28 mouse cellular contexts compared by ENCODE assay signal in genomic region chr3:60568171-60568684, GRCm38 (mm10).
DNase-seq lines count a peak whose midpoint lies in the region; ATAC-seq and TF ChIP-seq lines count a peak whose summit lies in the region.
"Had no signal": no experiment of that assay in that cellular context is flagged by ENCODE, and none has a peak within 500 bp of the region (broad histone marks: within the 10 kb centered on the region; RNA-seq: fewer than 3 reads in every experiment).

No protein-coding gene starts in this region.

- WGBS in liver, embryonic 15.5 days (ENCODE audit: insufficient replicate concordance), result 69% methylated on average over 1 of the region's 1 CpGs
- 87% methylated on average over 1 of the region's 1 CpGs for WGBS in liver, embryonic 11.5 days
- 2% methylated on average over 1 of the region's 1 CpGs for WGBS in forebrain, embryonic 13.5 days

- TF ChIP-seq CTCF in gastrocnemius, adult 2 months (IDR thresholded peaks at IDR 0.05), result no peak

- H3K4me2 ChIP-seq in liver, embryonic 15.5 days, result no peak overlapping the region
- H3K4me2 ChIP-seq in liver, embryonic 11.5 days, result no peak overlapping the region
- H3K4me2 ChIP-seq in forebrain, embryonic 13.5 days, result no peak overlapping the region
- H3K4me2 ChIP-seq: embryonic facial prominence, embryonic 13.5 days; hindbrain, embryonic 14.5 days; limb, embryonic 13.5 days had no signal

- intact Hi-C loops in gastrocnemius, adult 2 months (cut with DNase I), result no loop called here

- no peak overlapping the region for H3K9ac ChIP-seq in liver, embryonic 15.5 days
- H3K9ac ChIP-seq in liver, embryonic 11.5 days (ENCODE audit: low read depth, low read length), result no peak overlapping the region
- H3K9ac ChIP-seq in forebrain, embryonic 13.5 days, result no peak overlapping the region
- H3K9ac ChIP-seq: embryonic facial prominence, embryonic 13.5 days; hindbrain, embryonic 14.5 days; limb, embryonic 13.5 days had no signal

- H3K9me3 ChIP-seq in liver, embryonic 15.5 days (replicated peaks), result no peaks in the 10 kb centered on the region
- no peaks in the 10 kb centered on the region for H3K9me3 ChIP-seq in liver, embryonic 11.5 days (ENCODE audit: control insufficient read depth, low read length)
- no peaks in the 10 kb centered on the region for H3K9me3 ChIP-seq in forebrain, embryonic 13.5 days (replicated peaks)
- H3K9me3 ChIP-seq: embryonic facial prominence, embryonic 13.5 days; heart, embryonic 10.5 days; limb, embryonic 13.5 days had no signal

- no peak for ATAC-seq in liver, embryonic 15.5 days (ENCODE audit: insufficient read depth)
- no peak for ATAC-seq in liver, embryonic 11.5 days (replicated peaks; ENCODE audit: low FRiP score)
- peak; percentile 70 for ATAC-seq in forebrain, embryonic 13.5 days
- ATAC-seq: inflammation-experienced regulatory T-cells, adult 6 months; Patski had no signal

- H3K27me3 ChIP-seq in liver, embryonic 15.5 days, result no peaks in the 10 kb centered on the region
- no peaks in the 10 kb centered on the region for H3K27me3 ChIP-seq in liver, embryonic 11.5 days (replicated peaks; ENCODE audit: control insufficient read depth, insufficient read depth, low read length)
- peaks cover 12% of the 10 kb centered on the region for H3K27me3 ChIP-seq in forebrain, embryonic 13.5 days
- H3K27me3 ChIP-seq: embryonic facial prominence, embryonic 13.5 days; limb, embryonic 13.5 days; Patski had no signal

- 0 out of 2 replicates have a peak, but pooled peaks cover 11% of the 10 kb centered on the region for H3K36me3 ChIP-seq in liver, embryonic 15.5 days (replicated peaks)
- H3K36me3 ChIP-seq in liver, embryonic 11.5 days (ENCODE audit: control insufficient read depth, insufficient read depth, low read length), result no peaks in the 10 kb centered on the region
- H3K36me3 ChIP-seq in forebrain, embryonic 13.5 days (ENCODE audit: poor library complexity, severe bottlenecking), result no peaks in the 10 kb centered on the region
- H3K36me3 ChIP-seq: embryonic facial prominence, embryonic 13.5 days; heart, embryonic 10.5 days; limb, embryonic 13.5 days had no signal

- H3K4me3 ChIP-seq in gastrocnemius, adult 2 months, result no peak overlapping the region
- H3K4me3 ChIP-seq in liver, embryonic 15.5 days (replicated peaks), result no peak overlapping the region
- no peak overlapping the region for H3K4me3 ChIP-seq in liver, embryonic 11.5 days (ENCODE audit: low read depth, low read length)
- no peak overlapping the region for H3K4me3 ChIP-seq in forebrain, embryonic 13.5 days
- H3K4me3 ChIP-seq: embryonic facial prominence, embryonic 13.5 days; heart, embryonic 10.5 days; limb, embryonic 13.5 days had no signal

- H3K27ac ChIP-seq in gastrocnemius, adult 2 months, result peak overlapping the region; percentile 93
- H3K27ac ChIP-seq in liver, embryonic 15.5 days (replicated peaks), result peak overlapping the region; percentile 58
- no peak overlapping the region for H3K27ac ChIP-seq in liver, embryonic 11.5 days (ENCODE audit: low read depth, low read length)
- H3K27ac ChIP-seq in forebrain, embryonic 13.5 days, result no peak overlapping the region
- H3K27ac ChIP-seq: embryonic facial prominence, embryonic 13.5 days; heart, embryonic 10.5 days; hindbrain, embryonic 14.5 days; limb, embryonic 13.5 days; stomach, postnatal 0 days had no signal

- no peak for DNase-seq in gastrocnemius, adult 2 months
- DNase-seq in gastrocnemius, postnatal 25 days, result no peak
- DNase-seq in liver, embryonic 11.5 days (ENCODE audit: low spot score), result no peak
- DNase-seq in retina, postnatal 1 day, result peak; percentile 93
- DNase-seq in frontal cortex, adult 2 months (ENCODE audit: extremely low spot score in 1 of 2, low spot score in 1 of 2), result no peak
- DNase-seq in kidney, adult 18-20 months, result no peak
- DNase-seq: adrenal gland, postnatal 36 days; cerebellum, adult 11-12 months; cerebellum, postnatal 10 days; gastrocnemius, postnatal 36 days; heart, postnatal 4 days; kidney, adult 8-10 months; kidney, postnatal 14 days; layer of hippocampus, postnatal 36 days; lung, adult 2 months; lung, postnatal 14 days; midbrain, embryonic 14.5 days; thymus, adult 2 months; thymus, postnatal 4 days had no signal

- H3K4me1 ChIP-seq in liver, embryonic 15.5 days (replicated peaks), result peaks cover 50% of the 10 kb centered on the region
- H3K4me1 ChIP-seq in liver, embryonic 11.5 days (replicated peaks; ENCODE audit: control insufficient read depth, insufficient read depth, low read length), result peaks cover 31% of the 10 kb centered on the region
- H3K4me1 ChIP-seq in forebrain, embryonic 13.5 days, result peaks cover 50% of the 10 kb centered on the region

Comparison
In these comparisons a context has a peak if more than half of its experiments do, and no peak if none do; other contexts are left out.
1. H3K27ac ChIP-seq: peak in gastrocnemius, adult 2 months (single experiment) and liver, embryonic 15.5 days (single experiment); none in liver, embryonic 11.5 days (single experiment) and forebrain, embryonic 13.5 days (single experiment).